In the genomic region with DNA sequence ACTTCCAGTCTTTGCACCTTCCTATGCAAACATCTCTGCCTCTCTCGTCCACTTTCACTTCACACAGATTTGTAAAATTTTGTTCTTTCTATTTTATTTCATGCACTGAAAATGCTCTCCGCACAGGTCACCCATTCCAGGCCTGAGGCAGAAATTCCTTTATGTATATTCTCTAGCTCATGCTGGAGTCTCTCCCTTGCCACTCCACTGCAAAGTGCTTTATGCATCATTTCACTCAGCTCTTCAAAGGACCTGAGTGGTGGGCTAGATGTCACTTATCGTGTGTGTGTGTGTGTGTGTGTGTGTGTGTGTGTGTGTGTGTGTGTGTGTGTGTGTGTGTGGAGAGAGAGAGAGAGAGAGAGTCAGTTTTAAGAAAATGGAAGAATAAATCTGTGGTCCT, we compare ENCODE assay signal across 17 mouse cellular contexts.
DNase-seq lines count a peak whose midpoint lies in the region; ATAC-seq and TF ChIP-seq lines count a peak whose summit lies in the region.
"Had no signal": no experiment of that assay in that cellular context is flagged by ENCODE, and none has a peak within 500 bp of the region (broad histone marks: within the 10 kb centered on the region; RNA-seq: fewer than 3 reads in every experiment).

No protein-coding gene starts in this region.

- H3K9me3 ChIP-seq in heart, embryonic 12.5 days (replicated peaks) = no peaks in the 10 kb centered on the region; the same call in 1 of the 2 replicates
- H3K9me3 ChIP-seq in lung, postnatal 0 days (ENCODE audit: low read length) = no peaks in the 10 kb centered on the region
- no peaks in the 10 kb centered on the region for H3K9me3 ChIP-seq in forebrain, embryonic 13.5 days (replicated peaks)
- H3K9me3 ChIP-seq: embryonic facial prominence, embryonic 10.5 days; forebrain, embryonic 12.5 days; limb, embryonic 13.5 days; liver, embryonic 13.5 days had no signal

- DNase-seq in heart, adult 18-20 months = no peak
- DNase-seq in kidney, adult 2 months = no peak
- DNase-seq in kidney, adult 9 months = no peak
- no peak for DNase-seq in lung, postnatal 0 days (ENCODE audit: low spot score)
- no peak for DNase-seq in lung, adult 18-20 months
- DNase-seq: adrenal gland, postnatal 36 days; B cell, adult 2 months; gastrocnemius, postnatal 25 days; layer of hippocampus, postnatal 36 days; liver, embryonic 13.5 days; right cerebral cortex, postnatal 4 days; thymus, adult 2 months had no signal

- TF ChIP-seq CTCF in kidney, adult 2 months (conservative IDR thresholded peaks at IDR 0.05; ENCODE audit: insufficient read depth, insufficient read length, low read depth, low read length) = no peak
- no peak for TF ChIP-seq CTCF in lung, postnatal 0 days (IDR thresholded peaks at IDR 0.05)

- no peak overlapping the region for H3K9ac ChIP-seq in heart, embryonic 12.5 days
- no peak overlapping the region for H3K9ac ChIP-seq in lung, postnatal 0 days (replicated peaks; ENCODE audit: low read depth)
- no peak overlapping the region for H3K9ac ChIP-seq in forebrain, embryonic 13.5 days
- H3K9ac ChIP-seq: forebrain, embryonic 12.5 days; limb, embryonic 13.5 days; liver, embryonic 13.5 days had no signal

- no peak overlapping the region for H3K4me2 ChIP-seq in heart, embryonic 12.5 days
- H3K4me2 ChIP-seq in lung, postnatal 0 days (replicated peaks; ENCODE audit: low read depth, low read length) = no peak overlapping the region
- no peak overlapping the region for H3K4me2 ChIP-seq in forebrain, embryonic 13.5 days
- H3K4me2 ChIP-seq: forebrain, embryonic 12.5 days; limb, embryonic 13.5 days; liver, embryonic 13.5 days had no signal

- H3K27me3 ChIP-seq in heart, embryonic 12.5 days (replicated peaks) = no peaks in the 10 kb centered on the region
- H3K27me3 ChIP-seq in kidney, adult 2 months (replicated peaks; ENCODE audit: control insufficient read depth, insufficient read depth, low read length) = no peaks in the 10 kb centered on the region
- no peaks in the 10 kb centered on the region for H3K27me3 ChIP-seq in lung, postnatal 0 days (replicated peaks; ENCODE audit: insufficient read depth, low read length)
- H3K27me3 ChIP-seq in forebrain, embryonic 13.5 days = no peaks in the 10 kb centered on the region
- H3K27me3 ChIP-seq: forebrain, embryonic 12.5 days; limb, embryonic 13.5 days; liver, embryonic 13.5 days had no signal

- H3K4me1 ChIP-seq in heart, embryonic 12.5 days (replicated peaks) = peaks cover 37% of the 10 kb centered on the region
- H3K4me1 ChIP-seq in kidney, adult 2 months (ENCODE audit: control insufficient read depth, insufficient read depth, low read length) = no peaks in the 10 kb centered on the region
- H3K4me1 ChIP-seq in lung, postnatal 0 days (ENCODE audit: insufficient read depth, low read depth, low read length) = no peaks in the 10 kb centered on the region
- H3K4me1 ChIP-seq in forebrain, embryonic 13.5 days = peaks cover 5% of the 10 kb centered on the region
- H3K4me1 ChIP-seq: embryonic facial prominence, embryonic 10.5 days; liver, embryonic 13.5 days had no signal

- peak overlapping the region; percentile 97 for H3K27ac ChIP-seq in heart, embryonic 12.5 days (ENCODE audit: poor library complexity, severe bottlenecking)
- peak overlapping the region; percentile 50; the same call in 1 of the 2 replicates for H3K27ac ChIP-seq in kidney, adult 2 months (ENCODE audit: insufficient read depth, low read depth, low read length)
- peak overlapping the region; percentile 55 for H3K27ac ChIP-seq in lung, postnatal 0 days (ENCODE audit: low read length)
- H3K27ac ChIP-seq in forebrain, embryonic 13.5 days = no peak overlapping the region
- H3K27ac ChIP-seq: embryonic facial prominence, embryonic 10.5 days; forebrain, embryonic 12.5 days; limb, embryonic 13.5 days; liver, embryonic 13.5 days had no signal

- TF ChIP-seq EP300 in lung, postnatal 0 days (IDR thresholded peaks at IDR 0.05) = no peak

- H3K4me3 ChIP-seq in heart, embryonic 12.5 days = no peak overlapping the region
- H3K4me3 ChIP-seq in kidney, adult 2 months (ENCODE audit: insufficient read depth, low read depth, low read length) = no peak overlapping the region
- no peak overlapping the region for H3K4me3 ChIP-seq in lung, postnatal 0 days (ENCODE audit: low read depth, low read length)
- H3K4me3 ChIP-seq in forebrain, embryonic 13.5 days = no peak overlapping the region
- H3K4me3 ChIP-seq: embryonic facial prominence, embryonic 10.5 days; forebrain, embryonic 12.5 days; limb, embryonic 13.5 days; liver, embryonic 13.5 days had no signal

- no peak for TF ChIP-seq POLR2A in kidney, adult 2 months (IDR thresholded peaks at IDR 0.05; ENCODE audit: low read depth, low read length)

- H3K36me3 ChIP-seq in heart, embryonic 12.5 days = no peaks in the 10 kb centered on the region
- H3K36me3 ChIP-seq in kidney, adult 2 months (ENCODE audit: control insufficient read depth, insufficient read depth, low read length) = no peaks in the 10 kb centered on the region
- H3K36me3 ChIP-seq in lung, postnatal 0 days (ENCODE audit: insufficient read depth, low read length) = no peaks in the 10 kb centered on the region
- no peaks in the 10 kb centered on the region for H3K36me3 ChIP-seq in forebrain, embryonic 13.5 days (ENCODE audit: poor library complexity, severe bottlenecking)
- H3K36me3 ChIP-seq: embryonic facial prominence, embryonic 10.5 days; forebrain, embryonic 12.5 days; limb, embryonic 13.5 days; liver, embryonic 13.5 days had no signal

- WGBS in heart, embryonic 12.5 days = 67% methylated on average over 3 of the region's 3 CpGs
- WGBS in kidney, adult 2 months = 70% methylated on average over 3 of the region's 3 CpGs
- WGBS in lung, postnatal 0 days = 61% methylated on average over 3 of the region's 3 CpGs
- WGBS in forebrain, embryonic 13.5 days = 69% methylated on average over 3 of the region's 3 CpGs

- ATAC-seq in heart, embryonic 12.5 days (ENCODE audit: insufficient number of reproducible peaks, low FRiP score) = no peak
- no peak for ATAC-seq in lung, postnatal 0 days
- ATAC-seq in forebrain, embryonic 13.5 days = no peak
